Mouse (Mus musculus) spleen, postnatal 4 days (tissue): ENCODE measurements around the gene Evc.

Experiments used
- DNase-seq, 2 experiments: peaks; one replicate each; pipeline ENCODE4 v3.0.0; 2022; ENCODE audit warnings: low spot score in 2 of 2

The Evc gene

DNA sequence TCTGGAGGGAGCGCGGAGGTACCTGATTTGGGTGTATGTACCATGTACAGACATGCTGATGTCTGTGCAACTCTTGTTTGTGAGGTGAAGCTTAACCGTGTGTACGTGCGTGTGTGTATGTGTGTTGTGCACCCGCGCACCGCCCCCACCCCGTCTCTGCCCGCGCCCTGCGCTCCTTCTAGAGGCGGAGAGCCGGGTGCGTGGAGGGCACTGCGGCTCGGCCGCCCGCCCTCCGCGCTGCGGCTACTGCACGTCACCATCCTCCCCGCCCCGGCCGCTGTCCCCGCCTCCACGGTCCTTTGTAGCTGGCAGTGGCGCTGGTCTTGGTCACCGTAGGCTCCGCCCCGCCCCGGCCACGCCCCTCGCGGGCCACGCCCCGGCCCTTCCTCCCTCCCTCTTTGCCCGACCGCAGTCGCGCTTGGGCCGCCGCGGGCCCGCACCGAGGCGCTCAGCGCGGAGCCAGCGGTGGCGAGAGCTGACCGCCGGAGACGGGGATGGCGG is 95.0 kb downstream of the Evc start, which contains the start of gene Crmp1:
TSS of gene Crmp1 (plus strand) at position 290 of the 501 bp plus-strand sequence.
- DNase-seq = no peak

DNA sequence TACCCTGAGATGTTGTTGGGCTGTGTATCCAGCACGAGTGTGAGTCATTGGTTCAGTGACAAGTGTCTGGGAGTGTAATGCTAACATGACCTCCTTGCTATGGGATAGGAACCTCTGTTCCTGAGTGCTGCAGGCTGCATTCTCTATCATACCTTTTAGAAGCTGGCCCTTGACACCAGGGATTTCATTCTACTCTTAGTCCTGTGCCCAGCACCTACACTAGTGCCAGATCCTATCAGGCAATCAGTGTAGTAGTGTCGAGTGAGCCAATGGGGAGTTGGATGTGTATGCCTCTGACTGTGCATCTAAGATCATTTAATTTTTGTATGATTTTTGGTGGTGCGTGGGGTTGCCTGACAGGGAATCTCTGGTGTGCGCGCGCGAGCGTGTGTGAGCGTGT is 95.5 kb downstream of the Evc start:
- DNase-seq = no peak

DNA sequence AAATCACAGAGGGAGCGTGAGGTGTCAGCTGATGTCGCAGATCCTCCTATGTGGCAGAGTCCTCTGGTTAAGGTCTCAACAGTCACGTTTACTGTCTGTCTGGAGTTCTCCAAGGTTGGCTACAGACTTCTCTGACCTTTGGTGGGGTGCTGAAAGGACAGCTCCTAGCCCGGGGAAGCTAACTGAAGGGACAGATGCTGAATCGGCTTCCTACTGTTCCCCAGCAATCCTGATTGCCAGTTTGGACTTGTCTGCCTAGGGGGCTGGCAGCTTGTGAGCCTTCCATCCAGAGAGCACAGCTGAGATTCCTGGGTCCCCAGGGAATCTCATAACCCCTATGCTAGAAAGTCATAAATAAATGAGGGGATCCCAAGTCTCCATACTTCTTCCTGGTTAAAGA is 96.1 kb downstream of the Evc start:
- DNase-seq = no peak
